Mouse (Mus musculus): ENCODE results near the gene Spdef.

Spdef gene

DNA sequence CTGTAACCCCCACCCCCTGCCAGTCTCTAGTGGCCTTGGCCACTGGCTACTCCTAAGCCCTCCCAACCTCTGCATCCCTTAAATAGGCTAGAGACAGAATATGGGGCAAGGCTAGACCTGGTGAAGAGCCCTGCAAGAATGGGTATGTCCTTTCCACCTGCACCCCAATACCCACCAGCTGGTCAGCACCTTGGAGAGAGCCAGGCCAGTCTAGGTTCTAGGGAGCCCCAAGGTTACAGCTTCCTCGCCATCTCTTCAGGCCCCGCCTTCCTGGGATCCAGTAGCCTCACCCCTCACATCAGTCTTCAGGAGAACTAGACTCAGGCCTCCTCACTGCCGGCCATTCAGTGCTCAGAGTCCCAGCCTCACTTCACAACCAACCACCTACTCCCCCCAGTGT, 4.4 kb downstream of the Spdef start:
- DNase-seq = no peak

DNA sequence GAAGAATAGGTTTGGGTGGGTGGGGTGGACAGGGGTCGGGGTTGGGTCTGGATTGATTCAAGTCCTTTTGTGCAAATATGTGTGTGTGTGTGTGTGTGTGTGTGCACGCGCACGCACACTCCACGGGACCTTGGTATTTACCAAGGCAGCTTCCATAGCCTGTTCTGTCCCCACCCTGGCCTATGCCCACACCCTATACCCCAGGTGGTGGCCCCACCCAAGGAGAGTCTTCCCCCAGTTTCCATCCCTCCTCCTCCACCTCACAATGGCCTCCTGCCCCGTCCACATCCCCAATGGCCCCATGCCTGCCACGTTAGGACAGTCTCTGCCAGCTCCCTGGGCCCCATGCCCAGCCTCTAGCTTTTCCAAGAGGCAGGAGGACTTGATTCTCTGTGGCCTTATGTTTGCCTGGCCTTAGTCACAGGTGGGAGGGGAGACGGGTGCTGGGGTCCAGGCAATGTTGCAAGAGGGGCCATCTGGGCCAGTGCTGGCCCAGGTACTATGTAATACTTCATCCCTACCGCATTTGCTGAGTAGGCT, 7.6 kb downstream of the Spdef start:
- peak; percentile 97 to 98 for DNase-seq

DNA sequence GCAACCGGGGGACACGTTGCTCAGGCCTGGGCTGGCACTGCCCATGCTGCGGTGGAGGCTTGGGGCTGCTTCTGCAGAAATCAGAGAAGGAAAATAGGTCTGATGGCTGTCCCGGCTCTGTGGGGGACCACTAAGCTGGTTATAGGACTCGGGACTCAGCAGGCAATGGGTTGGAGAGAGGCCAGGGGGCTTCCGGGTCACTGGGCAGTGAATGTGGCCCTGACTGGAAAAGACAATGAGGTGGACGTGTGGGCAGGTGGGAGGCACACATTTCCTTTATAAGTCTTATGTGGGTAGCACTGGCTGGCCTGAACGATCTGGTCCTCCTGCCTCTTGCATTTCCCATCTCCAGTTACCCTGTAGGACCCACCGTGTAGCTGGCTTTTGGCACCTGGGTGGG, 8.4 kb downstream of the Spdef start:
- DNase-seq = peak; percentile 49 to 62

DNA sequence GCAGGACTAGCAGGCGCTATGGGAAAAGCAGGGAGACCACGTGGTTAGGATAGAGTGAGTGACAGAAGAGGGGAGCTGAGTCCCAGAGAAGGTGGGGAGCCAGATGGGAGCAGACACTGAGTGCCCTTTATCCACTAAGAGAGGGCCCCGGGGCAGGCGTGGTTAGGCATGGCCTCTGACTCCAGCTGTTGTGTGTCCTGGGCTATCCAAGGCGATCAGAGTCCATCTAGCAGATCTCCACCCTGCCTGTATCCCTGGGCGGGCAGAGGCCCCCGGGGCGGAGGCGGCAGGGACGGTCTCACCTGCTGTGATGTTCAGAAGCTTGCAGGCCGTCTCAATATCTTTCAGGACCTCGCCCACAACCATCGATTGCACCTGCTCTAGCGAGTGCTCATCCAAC, 9.1 kb downstream of the Spdef start:
- DNase-seq = no peak

DNA sequence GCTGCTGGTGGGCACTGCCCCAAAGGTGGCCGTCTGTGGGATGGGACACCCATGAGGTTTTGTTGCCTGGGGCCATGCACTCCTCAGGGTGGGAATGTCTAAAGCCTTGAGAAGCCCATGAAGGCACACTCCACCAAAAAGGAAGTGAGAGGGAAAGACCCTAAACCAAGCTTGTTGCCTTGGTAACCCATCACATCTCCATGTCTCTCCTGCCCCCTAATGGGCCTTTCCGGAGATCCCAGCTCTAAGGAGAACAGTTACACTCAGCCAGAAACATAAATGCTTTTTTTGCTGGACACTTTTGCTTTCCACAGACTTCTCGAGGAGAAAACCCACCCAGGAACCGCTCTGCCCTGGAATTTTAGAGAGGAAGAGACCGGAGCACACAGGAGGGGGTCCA, 10.5 kb downstream of the Spdef start:
- DNase-seq = peak; percentile 73 to 77

DNA sequence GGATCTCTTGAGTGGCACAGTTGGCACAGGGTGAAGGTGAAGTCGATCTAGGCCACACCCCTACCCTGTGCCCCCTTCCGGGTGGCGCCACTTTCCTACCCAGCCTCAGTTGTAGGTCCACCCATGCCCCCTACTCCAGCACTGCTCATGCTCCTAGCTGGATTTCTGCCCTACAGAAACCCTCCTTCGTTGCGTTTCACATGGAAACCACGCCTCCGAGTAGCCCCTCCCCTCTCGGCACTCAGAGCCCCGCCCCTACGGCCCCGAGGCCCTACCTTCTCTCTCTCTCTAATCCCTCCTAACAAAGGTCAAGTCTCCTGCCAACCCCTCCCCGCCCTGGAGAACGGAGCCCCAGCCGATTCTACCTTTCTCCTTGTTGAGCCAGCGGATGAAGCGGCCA, 12.0 kb downstream of the Spdef start:
- DNase-seq = peak in 1 of 2 experiments; percentile 41

DNA sequence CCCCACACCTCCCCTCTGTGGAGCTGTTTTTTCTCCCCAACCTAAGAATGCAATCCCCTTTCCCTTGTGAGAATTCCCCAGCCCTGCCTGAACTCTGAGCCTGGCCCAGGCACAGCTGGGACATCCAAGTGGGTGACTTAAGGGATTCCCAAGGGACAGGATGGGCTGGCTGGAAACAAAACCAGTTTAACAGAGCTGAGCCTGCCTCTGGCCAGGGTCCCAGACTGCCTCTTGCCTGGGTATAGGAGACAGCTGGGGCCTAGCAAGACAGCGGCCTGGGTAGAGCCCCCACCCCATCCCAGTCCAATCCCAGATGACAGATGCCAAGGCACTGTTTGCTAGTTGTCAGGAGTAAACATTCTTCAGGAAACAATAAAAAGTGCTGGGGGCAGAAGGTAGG, 15.9 kb downstream of the Spdef start:
- DNase-seq = peak; percentile 79 to 87

DNA sequence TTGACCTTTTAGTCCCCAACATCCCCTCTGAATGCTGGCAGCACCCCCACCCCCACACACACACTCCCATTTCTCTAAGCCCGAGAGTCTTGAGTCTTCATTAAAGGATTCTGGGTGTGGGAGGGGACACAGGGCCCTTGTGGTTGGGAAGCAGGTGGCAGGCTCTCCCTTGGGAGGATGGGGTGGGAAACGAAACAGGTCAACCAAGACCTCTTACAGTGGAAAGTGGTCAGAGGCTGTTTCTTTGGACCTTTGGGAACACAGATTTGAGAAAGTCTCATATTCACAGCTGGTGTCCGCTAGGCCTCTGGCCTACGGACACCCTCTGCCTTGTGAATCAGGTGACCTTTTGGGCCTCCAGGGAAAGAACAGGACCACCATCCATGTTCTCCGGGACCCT, 19.1 kb downstream of the Spdef start:
- peak in 1 of 2 experiments; percentile 43 for DNase-seq

DNA sequence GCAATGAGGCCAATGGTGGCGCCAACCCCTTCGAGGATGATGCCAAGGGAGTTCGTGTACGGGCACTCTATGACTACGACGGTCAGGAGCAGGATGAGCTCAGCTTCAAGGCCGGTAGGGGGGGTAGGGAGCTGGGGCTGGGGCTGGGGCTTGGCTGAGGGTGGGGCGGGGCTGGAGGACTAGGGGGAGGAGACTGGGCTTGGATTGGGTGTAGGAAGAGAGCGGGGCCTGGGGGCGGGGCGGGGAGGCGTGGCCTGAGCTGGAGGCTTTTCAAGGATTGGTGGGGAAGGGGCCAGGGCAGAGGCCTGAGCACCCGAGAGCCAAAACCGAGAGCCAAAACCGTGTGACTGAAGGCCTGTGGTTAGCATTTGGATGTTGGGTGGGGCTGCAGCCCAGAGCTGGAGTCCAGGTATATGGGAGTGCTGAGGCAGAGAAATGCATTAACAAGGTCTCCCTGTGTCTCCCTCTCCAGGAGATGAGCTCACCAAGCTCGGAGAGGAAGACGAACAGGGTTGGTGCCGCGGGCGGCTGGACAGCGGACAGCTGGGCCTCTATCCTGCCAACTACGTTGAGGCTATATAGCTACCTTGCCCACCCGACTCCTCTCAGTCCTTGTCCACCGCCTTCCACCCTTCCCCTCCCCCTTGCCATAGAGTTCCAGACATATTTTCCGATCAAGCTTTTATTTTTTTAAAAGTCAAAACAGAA, 20.6 kb downstream of the Spdef start:
- peak; percentile 93 to 95 for DNase-seq

DNA sequence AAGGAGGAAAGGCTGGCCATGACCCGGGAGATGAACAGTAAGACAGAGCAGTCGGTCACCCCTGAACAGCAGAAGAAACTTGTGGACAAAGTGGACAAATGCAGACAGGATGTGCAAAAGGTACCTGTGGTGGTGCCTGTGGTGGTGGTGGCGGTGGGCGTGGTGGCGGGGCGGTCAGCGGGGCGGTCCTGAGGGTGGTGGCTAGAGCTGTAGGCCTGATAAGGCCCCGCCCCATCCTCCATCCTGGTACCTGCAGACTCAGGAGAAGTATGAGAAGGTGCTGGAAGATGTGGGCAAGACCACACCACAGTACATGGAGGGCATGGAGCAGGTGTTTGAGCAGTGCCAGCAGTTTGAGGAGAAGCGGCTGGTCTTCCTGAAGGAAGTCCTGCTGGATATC, 23.1 kb downstream of the Spdef start:
- no peak for DNase-seq

DNA sequence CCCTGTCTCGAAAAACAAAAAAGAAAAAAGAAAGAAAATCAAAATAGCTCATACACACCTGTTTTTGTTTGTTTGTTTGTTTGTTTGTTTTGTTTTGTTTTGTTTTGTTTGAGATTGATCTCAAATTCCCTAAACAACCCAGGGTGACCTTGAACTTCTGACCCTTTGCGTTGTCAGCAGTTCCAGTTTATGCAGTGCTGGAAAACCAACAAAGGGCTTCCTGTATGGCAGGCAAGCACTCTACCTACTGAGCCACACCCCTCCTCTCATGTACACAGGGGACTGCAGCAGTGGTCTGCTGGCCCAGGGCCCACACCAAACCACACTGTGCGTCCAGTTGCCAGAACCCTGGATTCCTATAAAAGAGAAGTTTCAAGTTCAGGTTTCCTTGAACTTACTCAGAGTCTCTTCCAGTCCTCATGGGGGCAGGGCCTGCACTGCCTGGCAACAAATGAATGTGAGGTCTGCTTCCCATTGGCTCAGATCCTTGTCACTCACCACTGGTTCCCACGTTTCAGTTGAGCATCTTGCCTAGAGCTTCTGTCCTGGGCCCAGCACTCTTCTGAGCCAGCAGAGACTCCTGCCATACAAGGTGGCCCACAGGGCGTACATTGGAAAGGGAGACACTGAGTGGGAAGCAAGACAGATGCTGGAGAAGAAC, 24.7 kb downstream of the Spdef start:
- DNase-seq = peak; percentile 64

DNA sequence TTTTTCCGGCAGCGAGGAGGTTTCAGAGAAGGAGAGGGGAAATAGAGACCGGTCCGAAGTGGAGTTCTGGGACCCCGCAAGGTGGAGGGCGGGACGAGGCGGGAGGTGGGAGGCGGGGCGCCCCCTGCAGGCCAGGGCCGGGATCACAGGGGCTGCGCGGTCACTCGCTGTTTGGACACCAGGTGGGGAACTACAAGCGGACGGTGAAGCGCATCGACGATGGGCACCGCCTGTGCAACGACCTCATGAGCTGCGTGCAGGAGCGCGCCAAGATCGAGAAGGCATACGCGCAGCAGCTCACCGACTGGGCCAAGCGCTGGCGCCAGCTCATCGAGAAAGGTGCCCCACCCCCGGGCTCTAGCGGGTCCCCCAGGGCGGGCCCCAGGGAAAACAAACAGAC, 26.2 kb downstream of the Spdef start:
- DNase-seq = peak; percentile 82 to 85

DNA sequence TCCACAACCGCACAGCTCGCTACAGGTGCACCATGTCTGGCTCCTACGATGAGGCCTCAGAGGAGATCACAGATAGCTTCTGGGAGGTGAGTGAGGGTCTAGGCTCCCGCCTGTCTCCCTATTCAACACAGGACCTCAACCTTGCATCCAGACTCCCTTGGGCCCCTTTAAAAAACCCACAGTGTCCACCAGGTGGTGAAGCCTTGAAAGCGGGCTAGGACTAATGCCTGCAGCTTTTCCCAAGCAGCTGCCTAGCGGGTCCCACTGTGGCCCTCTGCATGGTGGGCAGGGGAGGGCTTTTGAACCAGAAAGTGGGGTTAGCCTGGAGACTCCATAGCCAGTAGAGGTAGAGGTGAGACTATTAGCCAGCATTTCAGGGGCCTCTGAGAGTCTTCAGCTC, 26.9 kb downstream of the Spdef start:
- DNase-seq = no peak

DNA sequence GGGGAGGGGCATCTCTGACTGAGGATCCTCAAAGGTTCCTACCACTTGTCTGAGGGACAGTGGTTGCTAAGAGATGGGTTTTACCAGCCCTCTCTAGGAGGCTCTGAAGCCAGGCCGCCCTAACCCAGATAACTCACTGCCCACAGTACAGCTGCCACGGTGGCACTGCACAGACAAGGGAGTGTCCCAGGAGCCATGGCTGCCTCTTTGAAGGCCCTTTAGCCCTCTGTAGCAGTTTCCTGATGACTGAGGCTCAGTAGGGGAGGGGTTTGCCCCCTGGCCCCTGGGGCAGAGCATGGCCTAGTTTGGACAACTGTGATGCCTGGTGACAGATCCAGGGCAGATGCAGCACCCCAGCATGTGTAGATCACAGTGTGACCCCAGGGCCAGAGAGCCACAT, 27.9 kb downstream of the Spdef start:
- DNase-seq = no peak

DNA sequence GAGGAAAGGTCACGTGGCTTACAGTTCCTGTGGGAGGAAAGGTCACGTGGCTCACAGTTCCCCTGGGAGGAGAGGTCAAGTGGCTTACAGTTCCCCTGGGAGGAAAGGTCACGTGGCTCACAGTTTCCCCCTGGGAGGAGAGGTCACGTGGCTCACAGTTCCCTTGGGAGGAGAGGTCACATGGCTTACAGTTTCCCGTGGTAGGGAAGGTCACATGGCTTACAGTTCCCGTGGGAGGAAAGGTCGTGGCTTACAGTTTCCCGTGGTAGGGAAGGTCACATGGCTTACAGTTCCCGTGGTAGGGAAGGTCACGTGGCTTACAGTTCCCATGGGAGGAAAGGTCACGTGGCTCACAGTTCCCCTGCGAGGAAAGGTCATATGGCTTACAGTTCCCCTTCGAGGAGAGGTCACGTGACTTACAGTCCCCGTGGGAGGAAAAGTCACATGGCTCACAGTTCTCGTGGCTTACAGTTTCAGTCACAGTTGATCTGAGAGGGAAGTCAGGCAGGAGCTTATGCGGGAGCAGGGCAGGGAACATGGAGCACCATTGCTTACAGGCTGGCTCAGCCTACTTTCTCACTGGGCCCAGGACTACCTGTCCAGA, 29.0 kb downstream of the Spdef start:
- no peak for DNase-seq

DNA sequence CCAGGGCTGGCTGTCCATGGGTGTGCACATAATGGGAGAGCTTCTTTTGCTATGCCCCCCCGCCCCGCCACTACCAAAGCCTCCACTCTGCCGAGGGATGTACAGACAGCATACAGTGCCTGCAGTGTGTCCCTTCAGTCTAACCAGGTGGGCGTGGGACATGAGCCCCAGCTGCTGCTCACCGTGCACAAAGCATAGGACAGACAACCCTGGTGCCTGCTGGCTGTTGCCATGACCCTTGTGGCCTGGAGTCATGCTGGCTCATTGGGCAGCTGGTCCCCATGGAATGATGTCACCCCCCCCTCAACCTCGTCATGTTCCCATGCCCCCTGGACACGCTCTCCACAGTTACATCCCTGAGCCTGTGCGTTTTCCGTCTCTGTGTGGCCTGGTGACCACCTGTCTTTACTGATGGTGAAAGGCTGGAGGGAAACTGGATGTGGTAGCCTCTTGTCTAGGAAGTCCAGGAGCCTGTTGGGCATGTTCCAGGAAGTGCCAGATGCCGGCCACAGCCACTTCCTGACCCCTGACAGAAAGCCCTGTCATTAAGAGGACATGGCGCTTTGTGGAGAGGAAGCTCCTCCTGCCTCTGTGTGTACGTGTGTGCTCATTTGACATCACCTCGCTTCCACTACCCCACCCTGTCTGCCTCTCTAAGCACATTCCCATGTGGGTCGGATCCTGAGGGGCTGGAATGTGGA, 37.6 kb downstream of the Spdef start:
- DNase-seq = peak in 1 of 2 experiments; percentile 36

DNA sequence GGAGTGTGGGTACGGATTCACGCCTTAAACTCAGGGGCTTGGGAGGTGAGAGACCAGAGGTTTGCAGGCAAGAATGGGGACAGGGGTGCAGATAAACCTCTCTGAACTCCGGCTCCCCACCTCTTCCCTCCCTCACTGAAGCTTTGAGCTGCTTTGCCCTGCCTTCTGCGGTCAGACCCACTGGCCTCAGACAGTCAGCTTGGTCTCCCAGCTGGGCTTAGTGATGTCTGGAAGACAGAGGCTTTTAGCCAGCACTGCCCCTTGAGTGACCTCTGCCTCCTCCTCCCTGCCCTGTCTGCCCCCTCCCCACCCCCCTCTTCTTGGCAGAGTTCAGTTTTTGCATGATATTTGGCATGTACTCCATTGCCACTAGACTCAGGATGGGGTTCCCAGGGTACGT, 42.4 kb downstream of the Spdef start:
- DNase-seq = peak in 1 of 2 experiments; percentile 39

DNA sequence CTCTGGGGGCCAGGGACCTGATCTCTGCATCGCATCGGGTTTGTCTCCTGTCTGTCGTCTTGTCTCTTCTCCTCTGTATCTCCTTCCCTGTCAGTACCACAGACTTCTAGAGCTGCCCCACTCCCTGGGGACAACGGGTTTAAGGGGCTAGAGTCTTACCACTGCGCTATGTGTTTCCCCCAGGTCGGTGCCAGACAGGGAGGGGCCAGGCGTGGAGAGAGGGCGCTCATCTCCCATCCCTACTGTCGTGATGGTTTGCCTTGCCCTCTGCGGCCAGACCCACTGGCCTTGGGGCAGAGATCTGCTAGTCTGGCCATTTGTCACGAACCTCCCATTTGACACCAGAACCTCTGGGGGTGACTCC, 43.2 kb downstream of the Spdef start:
- peak; percentile 54 to 56 for DNase-seq

DNA sequence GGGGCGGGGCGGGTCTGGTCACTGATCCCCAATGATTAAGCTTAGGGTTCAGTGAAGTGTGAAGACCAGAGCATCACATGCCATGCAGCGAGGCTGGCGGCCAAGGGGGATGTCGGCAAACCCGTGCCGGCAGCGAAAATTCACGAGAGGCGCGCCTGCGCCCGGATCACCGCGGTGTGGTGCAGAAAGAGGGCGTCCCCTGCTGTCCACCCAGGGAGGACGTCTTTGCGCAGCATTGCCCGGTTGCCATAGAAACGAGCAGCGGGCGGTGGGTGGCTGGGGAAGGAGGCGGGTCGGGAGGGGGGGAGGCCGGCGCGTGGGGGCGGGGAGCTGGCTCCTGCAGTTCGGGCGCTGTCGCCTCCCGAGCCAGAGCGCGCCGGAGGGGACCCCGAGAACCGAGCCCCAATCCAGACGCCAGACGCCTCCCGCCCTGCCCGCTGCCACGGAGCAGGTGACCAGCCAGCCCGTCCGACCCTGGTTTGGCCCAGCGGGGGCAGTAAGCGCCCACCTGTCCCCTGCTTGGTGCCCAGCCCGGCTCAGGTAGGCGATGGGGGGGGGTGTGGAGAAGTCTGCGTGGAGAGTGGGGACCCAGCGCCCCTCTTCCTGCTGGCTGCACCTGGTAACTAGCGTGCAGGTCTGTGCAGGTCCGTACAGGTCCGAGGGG, 43.7 kb downstream of the Spdef start:
- DNase-seq = peak; percentile 88 to 92

DNA sequence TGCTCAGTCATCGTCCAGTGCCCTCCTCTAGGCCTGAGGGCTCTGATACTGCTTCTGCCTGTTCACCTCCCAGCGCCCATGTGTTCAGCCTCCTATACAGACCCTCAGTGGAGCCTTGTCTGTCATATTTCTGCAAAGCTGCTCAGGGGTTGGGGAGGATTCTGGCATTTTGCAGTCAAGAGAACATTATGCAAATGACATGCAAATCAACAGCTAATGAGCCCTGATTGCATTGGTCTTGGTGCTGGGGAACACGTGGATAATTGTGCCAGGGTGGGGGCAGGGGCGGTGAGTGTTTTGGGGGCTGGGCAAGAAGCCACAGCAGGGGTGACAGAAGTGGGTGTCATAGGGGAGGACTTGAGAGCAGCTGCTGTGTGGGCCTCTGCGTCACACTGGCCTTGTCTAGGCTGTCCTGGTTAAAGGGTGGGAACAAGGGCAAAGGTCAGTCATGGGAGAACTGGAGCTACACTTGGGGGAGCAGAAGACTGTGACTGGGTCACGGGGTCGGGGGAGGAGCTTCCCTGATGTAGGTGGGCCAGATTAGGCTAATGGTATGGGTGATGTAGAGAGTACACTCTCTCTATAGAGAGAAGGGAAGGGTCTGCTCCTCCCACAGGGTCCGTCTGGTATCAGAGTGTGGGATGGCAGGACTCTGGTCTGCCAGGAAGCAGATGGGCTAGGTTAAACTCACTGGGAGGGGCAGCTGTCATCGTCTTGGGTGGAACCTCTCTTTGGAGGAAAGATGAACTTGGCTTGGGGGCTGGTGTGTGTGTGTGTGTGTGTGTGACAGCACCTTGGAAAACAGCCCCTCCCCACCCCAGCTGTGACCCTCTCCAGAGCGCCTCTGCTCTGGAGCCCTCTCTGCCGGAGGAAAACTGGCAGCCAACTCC, 49.6 kb downstream of the Spdef start:
- DNase-seq = peak; percentile 75 to 86

DNA sequence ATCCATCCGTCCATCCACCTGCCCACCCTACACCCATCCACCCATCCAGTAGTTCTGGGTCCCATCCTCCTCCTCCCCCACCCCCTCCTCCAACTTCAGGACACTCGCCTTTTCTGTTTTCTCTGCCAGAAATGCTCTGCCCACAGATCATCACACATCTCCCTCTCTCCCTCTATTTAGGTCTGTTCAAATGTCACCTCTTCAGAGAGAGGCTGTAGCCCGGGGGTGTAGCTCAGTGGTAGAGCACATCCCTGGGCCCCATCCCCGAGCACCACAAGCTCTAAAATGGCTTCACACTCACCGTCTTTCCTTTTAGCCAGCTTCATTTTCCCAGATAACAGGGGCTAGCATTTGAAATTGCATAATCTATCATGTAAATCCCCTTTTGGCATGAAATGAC, 51.0 kb downstream of the Spdef start:
- no peak for DNase-seq

DNA sequence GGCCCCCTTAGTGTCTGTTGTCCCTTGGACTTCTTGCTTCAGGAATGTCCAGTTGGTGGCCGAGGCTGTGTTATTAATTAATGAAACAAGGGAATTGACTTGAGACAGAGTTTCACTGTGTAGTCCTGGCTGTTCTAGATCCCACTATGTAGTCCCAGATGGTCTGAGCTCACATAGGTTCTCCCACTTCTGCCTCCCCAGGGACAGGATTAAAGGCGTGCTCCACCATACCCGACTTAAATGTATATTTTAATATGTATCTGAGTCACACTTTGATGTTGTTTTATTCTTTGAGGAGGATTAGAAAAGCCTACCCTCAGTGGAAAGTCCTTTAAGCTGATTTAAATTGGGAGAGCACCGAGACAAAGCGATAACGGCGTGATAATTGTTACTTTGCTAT, 52.5 kb downstream of the Spdef start:
- DNase-seq = no peak

Data from cerebellum, postnatal 10 days (tissue).